Mouse (Mus musculus) embryonic facial prominence, embryonic 13.5 days (tissue): Measurements from ENCODE around the gene 1700025G04Rik. TPM values are rescaled to one million over a fixed set of nuclear protein-coding genes. Genes with fewer than 3 reads are reported as not detected.

Experiments used
- ATAC-seq: fragments of 200-750 bp; cut with Nextera tagmentation; 2 replicates; pipeline ENCODE4 v1.8.0; 2017; ENCODE audit warnings: low read depth; ENCODE audit not compliant: insufficient number of reproducible peaks, insufficient read depth, low FRiP score, low TSS enrichment
- H3K27ac ChIP-seq: fragments of 300-500 bp; sonication (generic); 2 replicates; pipeline ENCODE4 v1.5.1; 2015; ENCODE audit warnings: moderate library complexity, mild to moderate bottlenecking, inconsistent platforms
- H3K27me3 ChIP-seq: fragments of 300-500 bp; sonication (generic); 2 replicates; pipeline ENCODE4 v1.6.1; 2015; ENCODE audit warnings: mild to moderate bottlenecking, inconsistent platforms
- H3K36me3 ChIP-seq: fragments of 300-500 bp; sonication (generic); 2 replicates; pipeline ENCODE4 v1.6.1; 2015; ENCODE audit warnings: mild to moderate bottlenecking, inconsistent platforms
- H3K4me1 ChIP-seq: fragments of 300-500 bp; sonication (generic); 2 replicates; pipeline ENCODE4 v1.6.1; 2015; ENCODE audit warnings: inconsistent platforms
- H3K4me2 ChIP-seq: fragments of 300-500 bp; sonication (generic); 2 replicates; pipeline ENCODE4 v1.6.1; 2015; ENCODE audit warnings: moderate library complexity, mild to moderate bottlenecking, inconsistent platforms
- H3K4me3 ChIP-seq: fragments of 300-500 bp; sonication (generic); 2 replicates; pipeline ENCODE4 v1.5.1; 2015; ENCODE audit warnings: mild to moderate bottlenecking, inconsistent platforms
- H3K9ac ChIP-seq: fragments of 300-500 bp; sonication (generic); 2 replicates; pipeline ENCODE4 v1.6.1; 2015; ENCODE audit warnings: mild to moderate bottlenecking, inconsistent platforms
- H3K9me3 ChIP-seq: fragments of 300-500 bp; sonication (generic); 2 replicates; pipeline ENCODE4 v1.6.1; 2016; ENCODE audit warnings: inconsistent platforms
- WGBS: fragments of 180-500 bp; shearing (Covaris S2); methylation state at CpG from one replicate; pipeline ENCODE4 v1.1.7; 2015; ENCODE audit warnings: mixed read lengths; 5-methylcytosine and 5-hydroxymethylcytosine counted together
- polyA plus RNA-seq: library from polyadenylated mRNA; unstranded; fragments of >200 nt; fragmentation: Nextera tagmentation; extraction: Ambion mirVana; gene quantifications from 2 replicates; pipeline ENCODE4 v1.2.1, GENCODE M21; 2015

1700025G04Rik gene
- polyA plus RNA-seq, 1 experiment from 2014 or later, result 38.9 TPM

- peak overlapping the region; percentile 94 for H3K27ac ChIP-seq
- WGBS, result 2% methylated on average over 16 of the region's 16 CpGs
- no peaks in the 10 kb centered on the region for H3K9me3 ChIP-seq
- H3K4me2 ChIP-seq, result peak overlapping the region; percentile 87
- peaks cover 59% of the 10 kb centered on the region for H3K4me1 ChIP-seq
- no peaks in the 10 kb centered on the region for H3K27me3 ChIP-seq
- no peak for ATAC-seq
- no peaks in the 10 kb centered on the region for H3K36me3 ChIP-seq
- H3K4me3 ChIP-seq, result peak overlapping the region; percentile 86
- peak overlapping the region; percentile 93 for H3K9ac ChIP-seq
Measured at GRCm38 (mm10) chr1:152088791-152089401, 1.0 kb downstream of the 1700025G04Rik start.

GRCm38 (mm10) chr1:152088030-152088429, 1.9 kb downstream of the 1700025G04Rik start:
- Histone ChIP-seq H3K27ac (no peak overlapping the region), H3K36me3 (no peaks in the 10 kb centered on the region), H3K4me1 (peaks cover 60% of the 10 kb centered on the region), H3K4me3 (peak overlapping the region; percentile 86), H3K4me2 (peak overlapping the region; percentile 87), H3K9me3 (no peaks in the 10 kb centered on the region), H3K9ac (peak overlapping the region; percentile 93; the same call in 1 of the 2 replicates), H3K27me3 (no peaks in the 10 kb centered on the region)
- 72% methylated on average over 5 of the region's 5 CpGs for WGBS
- no peak for ATAC-seq

- H3K27ac ChIP-seq, result peak overlapping the region; percentile 5; the same call in 1 of the 2 replicates
- H3K9me3 ChIP-seq, result no peaks in the 10 kb centered on the region
- peaks cover 60% of the 10 kb centered on the region for H3K4me1 ChIP-seq
- no peaks in the 10 kb centered on the region for H3K27me3 ChIP-seq
- H3K4me3 ChIP-seq, result no peak overlapping the region
- H3K9ac ChIP-seq, result no peak overlapping the region
- ATAC-seq, result no peak
- no peaks in the 10 kb centered on the region for H3K36me3 ChIP-seq
- peak overlapping the region; percentile 87 for H3K4me2 ChIP-seq
- 52% methylated on average over 3 of the region's 3 CpGs for WGBS
Measured at GRCm38 (mm10) chr1:152086951-152087350, 3.0 kb downstream of the 1700025G04Rik start.

- no peak for ATAC-seq
- Histone ChIP-seq H3K4me3 (no peak overlapping the region), H3K27ac (0 out of 2 replicates have a peak overlapping the region, but pooled peaks have one; percentile 34), H3K4me1 (peaks cover 58% of the 10 kb centered on the region), H3K36me3 (no peaks in the 10 kb centered on the region), H3K9ac (no peak overlapping the region), H3K27me3 (no peaks in the 10 kb centered on the region), H3K9me3 (no peaks in the 10 kb centered on the region), H3K4me2 (peak overlapping the region; percentile 48)
- WGBS, result 62% methylated on average over 5 of the region's 5 CpGs
Measured at GRCm38 (mm10) chr1:152085561-152085960, 4.4 kb downstream of the 1700025G04Rik start.

- Histone ChIP-seq H3K4me2 (peak overlapping the region; percentile 48), H3K27me3 (no peaks in the 10 kb centered on the region), H3K36me3 (no peaks in the 10 kb centered on the region), H3K27ac (peak overlapping the region; percentile 34; the same call in 1 of the 2 replicates), H3K9me3 (no peaks in the 10 kb centered on the region), H3K4me3 (peak overlapping the region; percentile 16), H3K9ac (no peak overlapping the region), H3K4me1 (peaks cover 58% of the 10 kb centered on the region)
- 0 out of 2 replicates have a peak, but pooled peaks have one; percentile 57 for ATAC-seq
- WGBS, result 17% methylated on average over 15 of the region's 15 CpGs
Measured at GRCm38 (mm10) chr1:152084638-152085345, 5.1 kb downstream of the 1700025G04Rik start.

GRCm38 (mm10) chr1:152081954-152082711, 7.8 kb downstream of the 1700025G04Rik start:
- Histone ChIP-seq H3K4me3 (no peak overlapping the region), H3K27me3 (no peaks in the 10 kb centered on the region), H3K36me3 (no peaks in the 10 kb centered on the region), H3K9ac (no peak overlapping the region), H3K4me1 (peaks cover 41% of the 10 kb centered on the region), H3K9me3 (no peaks in the 10 kb centered on the region), H3K27ac (no peak overlapping the region), H3K4me2 (no peak overlapping the region)
- ATAC-seq, result no peak
- 82% methylated on average over 8 of the region's 8 CpGs for WGBS

- no peaks in the 10 kb centered on the region for H3K36me3 ChIP-seq
- no peak for ATAC-seq
- 84% methylated on average over 7 of the region's 7 CpGs for WGBS
Measured at GRCm38 (mm10) chr1:152081121-152081520, 8.8 kb downstream of the 1700025G04Rik start.

GRCm38 (mm10) chr1:152080244-152080643, 9.7 kb downstream of the 1700025G04Rik start:
- 84% methylated on average over 6 of the region's 6 CpGs for WGBS
- Histone ChIP-seq H3K36me3 (no peaks in the 10 kb centered on the region), H3K4me1 (peaks cover 35% of the 10 kb centered on the region), H3K9ac (no peak overlapping the region), H3K9me3 (no peaks in the 10 kb centered on the region), H3K27me3 (no peaks in the 10 kb centered on the region), H3K27ac (no peak overlapping the region), H3K4me3 (no peak overlapping the region), H3K4me2 (no peak overlapping the region)
- no peak for ATAC-seq

More at GRCm38 (mm10) chr1:152081121-152081520, 8.8 kb downstream of the 1700025G04Rik start:
- Histone ChIP-seq H3K27ac (no peak overlapping the region), H3K9ac (no peak overlapping the region), H3K4me3 (no peak overlapping the region), H3K4me2 (no peak overlapping the region), H3K27me3 (no peaks in the 10 kb centered on the region), H3K4me1 (peaks cover 37% of the 10 kb centered on the region), H3K9me3 (no peaks in the 10 kb centered on the region)

- Histone ChIP-seq H3K9ac (no peak overlapping the region), H3K36me3 (no peaks in the 10 kb centered on the region), H3K27ac (no peak overlapping the region), H3K9me3 (no peaks in the 10 kb centered on the region), H3K27me3 (no peaks in the 10 kb centered on the region), H3K4me2 (no peak overlapping the region), H3K4me3 (no peak overlapping the region), H3K4me1 (peaks cover 23% of the 10 kb centered on the region)
- 69% methylated on average over 11 of the region's 11 CpGs for WGBS
- ATAC-seq, result no peak
Measured at GRCm38 (mm10) chr1:152077171-152077715, 12.7 kb downstream of the 1700025G04Rik start.

GRCm38 (mm10) chr1:152076222-152076845, 13.6 kb downstream of the 1700025G04Rik start:
- H3K27me3 ChIP-seq, result no peaks in the 10 kb centered on the region
- WGBS, result 56% methylated on average over 14 of the region's 14 CpGs

GRCm38 (mm10) chr1:152075725-152076124, 14.2 kb downstream of the 1700025G04Rik start:
- 92% methylated on average over 6 of the region's 6 CpGs for WGBS
- Histone ChIP-seq H3K4me1 (peaks cover 18% of the 10 kb centered on the region), H3K9ac (no peak overlapping the region), H3K4me2 (no peak overlapping the region), H3K27ac (no peak overlapping the region), H3K36me3 (no peaks in the 10 kb centered on the region), H3K27me3 (no peaks in the 10 kb centered on the region), H3K4me3 (no peak overlapping the region), H3K9me3 (no peaks in the 10 kb centered on the region)
- no peak for ATAC-seq

More at GRCm38 (mm10) chr1:152076222-152076845, 13.6 kb downstream of the 1700025G04Rik start:
- ATAC-seq, result no peak
- H3K9ac ChIP-seq, result no peak overlapping the region
- H3K4me3 ChIP-seq, result no peak overlapping the region
- no peak overlapping the region for H3K4me2 ChIP-seq
- no peaks in the 10 kb centered on the region for H3K36me3 ChIP-seq
- no peak overlapping the region for H3K27ac ChIP-seq
- no peaks in the 10 kb centered on the region for H3K9me3 ChIP-seq
- H3K4me1 ChIP-seq, result peaks cover 20% of the 10 kb centered on the region
